Comparison of ENCODE assay signal across 27 mouse cellular contexts in genomic region chr4:118615412-118615811, GRCm38 (mm10). TPM values are rescaled to one million over a fixed set of nuclear protein-coding genes. Genes with fewer than 3 reads are reported as not detected.
DNase-seq lines count a peak whose midpoint lies in the region; ATAC-seq and TF ChIP-seq lines count a peak whose summit lies in the region.
"Had no signal": no experiment of that assay in that cellular context is flagged by ENCODE, and none has a peak within 500 bp of the region (broad histone marks: within the 10 kb centered on the region; RNA-seq: fewer than 3 reads in every experiment).

No protein-coding gene starts in this region.

- no peak overlapping the region for H3K4me2 ChIP-seq in hindbrain, postnatal 0 days (ENCODE audit: low read depth, low read length)
- H3K4me2 ChIP-seq: embryonic facial prominence, embryonic 12.5 days; forebrain, embryonic 12.5 days; hindbrain, embryonic 14.5 days had no signal

- H3K36me3 ChIP-seq in hindbrain, postnatal 0 days (ENCODE audit: insufficient read depth, low read length), result no peaks in the 10 kb centered on the region
- no peaks in the 10 kb centered on the region for H3K36me3 ChIP-seq in hindbrain, embryonic 10.5 days
- H3K36me3 ChIP-seq: embryonic facial prominence, embryonic 12.5 days; forebrain, embryonic 12.5 days; G1E; heart, embryonic 10.5 days had no signal

- no peaks in the 10 kb centered on the region for H3K4me1 ChIP-seq in hindbrain, postnatal 0 days (ENCODE audit: insufficient read depth, low read length)
- H3K4me1 ChIP-seq in hindbrain, embryonic 10.5 days (replicated peaks), result no peaks in the 10 kb centered on the region
- H3K4me1 ChIP-seq: embryonic facial prominence, embryonic 12.5 days; forebrain, embryonic 12.5 days; heart, embryonic 10.5 days had no signal

- H3K9ac ChIP-seq in hindbrain, postnatal 0 days (replicated peaks; ENCODE audit: low read length), result no peak overlapping the region
- H3K9ac ChIP-seq: embryonic facial prominence, embryonic 12.5 days; forebrain, embryonic 12.5 days; hindbrain, embryonic 14.5 days had no signal

- no peaks in the 10 kb centered on the region; the same call in 1 of the 2 replicates for H3K9me3 ChIP-seq in hindbrain, postnatal 0 days (ENCODE audit: low read length)
- peaks cover 12% of the 10 kb centered on the region for H3K9me3 ChIP-seq in hindbrain, embryonic 10.5 days

- WGBS in hindbrain, postnatal 0 days, result 51% methylated on average over 11 of the region's 11 CpGs
- WGBS in hindbrain, embryonic 10.5 days, result 84% methylated on average over 11 of the region's 11 CpGs

- H3K27ac ChIP-seq in hindbrain, postnatal 0 days, result no peak overlapping the region
- H3K27ac ChIP-seq in hindbrain, embryonic 10.5 days, result no peak overlapping the region
- H3K27ac ChIP-seq: embryonic facial prominence, embryonic 12.5 days; forebrain, embryonic 12.5 days; gastrocnemius, adult 2 months; heart, embryonic 10.5 days; hindbrain, embryonic 14.5 days had no signal

- no peak overlapping the region for H3K4me3 ChIP-seq in hindbrain, postnatal 0 days (ENCODE audit: low read length)
- H3K4me3 ChIP-seq in hindbrain, embryonic 10.5 days, result no peak overlapping the region
- H3K4me3 ChIP-seq: embryonic facial prominence, embryonic 12.5 days; forebrain, embryonic 12.5 days; gastrocnemius, adult 2 months; heart, embryonic 10.5 days had no signal

- TF ChIP-seq CTCF in hindbrain, postnatal 0 days (IDR thresholded peaks at IDR 0.05; ENCODE audit: low read depth), result no peak

- H3K27me3 ChIP-seq in hindbrain, postnatal 0 days (ENCODE audit: insufficient read depth, low read length), result no peaks in the 10 kb centered on the region
- peaks cover 9% of the 10 kb centered on the region for H3K27me3 ChIP-seq in hindbrain, embryonic 10.5 days (ENCODE audit: insufficient read depth, poor library complexity, severe bottlenecking)
- H3K27me3 ChIP-seq: embryonic facial prominence, embryonic 12.5 days had no signal

- no peak for ATAC-seq in hindbrain, postnatal 0 days
- 0 out of 2 replicates have a peak, but pooled peaks have one; percentile 29 for ATAC-seq in megakaryocyte progenitor cell, adult 5-6 weeks (replicated peaks; ENCODE audit: poor library complexity)
- ATAC-seq: activated CD4-positive, CD25-positive, alpha-beta regulatory T cell, adult 4 months; CD4-positive, CD25-positive, alpha-beta regulatory T cell, adult 4 months; intestine, embryonic 16.5 days; Patski had no signal

- DNase-seq in hindbrain, postnatal 0 days (ENCODE audit: low spot score), result peak; percentile 22
- no peak for DNase-seq in hindbrain, embryonic 10.5 days (ENCODE audit: low spot score)
- DNase-seq in 416B (ENCODE audit: low read depth) (peak; percentile 68), MN1 (ENCODE audit: low spot score) (peak; percentile 7)
- DNase-seq in right cerebral cortex, postnatal 25 days, result no peak
- DNase-seq: adrenal gland, postnatal 14 days; B cell, adult 2 months; cerebellum, adult 18-20 months; embryo, embryonic 11 days; gastrocnemius, adult 2 months; gastrocnemius, postnatal 25 days; heart, adult 18-20 months; heart, postnatal 10 days; heart, postnatal 4 days had no signal

RNA-seq across cellular contexts. Expression of gene Cfap57, which starts 5.2 kb away (rescaled TPM):
- 0.65 and 1.3 TPM in 2 replicates for total RNA-seq in hindbrain, postnatal 0 days (2014; rRNA removed)
- polyA plus RNA-seq in hindbrain, postnatal 0 days (2015; fragmentation: Nextera tagmentation; extraction: Ambion mirVana), result 0.70 and 1.2 TPM in 2 replicates
- 0.71 and 1.3 TPM in 2 replicates for polyA plus RNA-seq in hindbrain, embryonic 10.5 days (2016; fragmentation: Nextera tagmentation; extraction: Ambion mirVana)
- total RNA-seq in megakaryocyte progenitor cell, adult 5-6 weeks (2015), result 1.2 and 1.5 TPM in 2 replicates
- total RNA-seq in megakaryocyte progenitor cell, adult 5-6 weeks (2017), result 3.5 and 4.3 TPM in 2 replicates
- total RNA-seq: adrenal gland, adult 18-20 months; adrenal gland, postnatal 14 days; gastrocnemius, adult 2 months; gastrocnemius, postnatal 25 days had no signal
- polyA plus RNA-seq: activated CD4-positive, CD25-positive, alpha-beta regulatory T cell, adult 4 months; CD4-positive, CD25-positive, alpha-beta regulatory T cell, adult 4 months; G1E had no signal

RNA-seq across cellular contexts. Expression of gene Ebna1bp2, which starts 5.2 kb away (rescaled TPM):
- 31.6 and 40.0 TPM in 2 replicates for total RNA-seq in hindbrain, postnatal 0 days (2014; rRNA removed)
- 85.4 and 98.5 TPM in 2 replicates for polyA plus RNA-seq in hindbrain, postnatal 0 days (2015; fragmentation: Nextera tagmentation; extraction: Ambion mirVana)
- 148 and 192 TPM in 2 replicates for polyA plus RNA-seq in hindbrain, embryonic 10.5 days (2016; fragmentation: Nextera tagmentation; extraction: Ambion mirVana)
- 144 and 146 TPM in 2 replicates for total RNA-seq in megakaryocyte progenitor cell, adult 5-6 weeks (2015)
- total RNA-seq in megakaryocyte progenitor cell, adult 5-6 weeks (2017), result 133 and 168 TPM in 2 replicates

RNA-seq across cellular contexts. Expression of gene Olfr62, which starts 43.3 kb away (rescaled TPM):
- not detected in 2 replicates for total RNA-seq in hindbrain, postnatal 0 days (2014; rRNA removed)
- not detected in 2 replicates for polyA plus RNA-seq in hindbrain, postnatal 0 days (2015; fragmentation: Nextera tagmentation; extraction: Ambion mirVana)
- polyA plus RNA-seq in hindbrain, embryonic 10.5 days (2016; fragmentation: Nextera tagmentation; extraction: Ambion mirVana), result not detected in 2 replicates
- total RNA-seq in megakaryocyte progenitor cell, adult 5-6 weeks (2015), result not detected in 2 replicates
- not detected in 2 replicates for total RNA-seq in megakaryocyte progenitor cell, adult 5-6 weeks (2017)
- total RNA-seq: adrenal gland, adult 18-20 months; adrenal gland, postnatal 14 days; common myeloid progenitor, adult 5-6 weeks; gastrocnemius, adult 2 months; gastrocnemius, postnatal 25 days; heart, adult 18-20 months; heart, postnatal 10 days; heart, postnatal 4 days had no signal
- polyA plus RNA-seq: activated CD4-positive, CD25-positive, alpha-beta regulatory T cell, adult 4 months; CD4-positive, CD25-positive, alpha-beta regulatory T cell, adult 4 months; embryonic facial prominence, embryonic 12.5 days; forebrain, embryonic 12.5 days; G1E; heart, embryonic 10.5 days; heart, embryonic 14.5 days; hindbrain, embryonic 14.5 days; intestine, embryonic 16.5 days; Patski had no signal

Comparison
In these comparisons a context has a peak if more than half of its experiments do, and no peak if none do; other contexts are left out.
1. DNase-seq: peak in hindbrain, postnatal 0 days (single experiment), 416B (single experiment) and MN1 (single experiment); none in hindbrain, embryonic 10.5 days (single experiment) and right cerebral cortex, postnatal 25 days (single experiment).